Mouse (Mus musculus) kidney, embryonic 16.5 days (tissue): ENCODE results near the gene Hcn2. TPM values are rescaled to one million over a fixed set of nuclear protein-coding genes. Genes with fewer than 3 reads are reported as not detected.

Experiments
- ATAC-seq: fragments of 200-750 bp; cut with Nextera tagmentation; 2 replicates; pipeline ENCODE4 v1.8.0; 2017; ENCODE audit warnings: moderate TSS enrichment; ENCODE audit not compliant: low FRiP score, low TSS enrichment
- H3K27ac ChIP-seq: fragments of 300-500 bp; sonication (generic); 2 replicates; pipeline ENCODE4 v1.5.1; 2014; ENCODE audit warnings: low read length
- H3K27me3 ChIP-seq: fragments of 300-500 bp; sonication (generic); 2 replicates; pipeline ENCODE4 v1.6.1; 2014; ENCODE audit warnings: low read length, control low read depth, mixed read lengths; ENCODE audit not compliant: insufficient read depth
- H3K36me3 ChIP-seq: fragments of 300-500 bp; sonication (generic); 2 replicates; pipeline ENCODE4 v1.6.1; 2014; ENCODE audit warnings: low read length, control low read depth, mixed read lengths; ENCODE audit not compliant: insufficient read depth
- H3K4me1 ChIP-seq: fragments of 300-500 bp; sonication (generic); 2 replicates; pipeline ENCODE4 v1.6.1; 2014; ENCODE audit warnings: low read length, control low read depth, mixed read lengths; ENCODE audit not compliant: insufficient read depth
- H3K4me2 ChIP-seq: fragments of 300-500 bp; sonication (generic); replicated peaks from 2 replicates; pipeline ENCODE4 v1.6.1; 2014; ENCODE audit warnings: low read depth, low read length
- H3K4me3 ChIP-seq: fragments of 300-500 bp; sonication (generic); 2 replicates; pipeline ENCODE4 v1.5.1; 2014; ENCODE audit warnings: mild to moderate bottlenecking, low read length
- H3K9ac ChIP-seq: fragments of 300-500 bp; sonication (generic); replicated peaks from 2 replicates; pipeline ENCODE4 v1.6.1; 2014; ENCODE audit warnings: low read length
- H3K9me3 ChIP-seq: fragments of 300-500 bp; sonication (generic); 2 replicates; pipeline ENCODE4 v1.6.1; 2016; ENCODE audit warnings: low read length, control low read depth
- WGBS: fragments of 180-500 bp; shearing (Covaris S2); extraction: QIAGEN DNeasy Blood & Tissue Kit; methylation state at CpG from one replicate; pipeline ENCODE4 v1.1.7; 2014; 5-methylcytosine and 5-hydroxymethylcytosine counted together
- polyA plus RNA-seq: library from polyadenylated mRNA; unstranded; fragments of >200 nt; fragmentation: Nextera tagmentation; extraction: Ambion mirVana; gene quantifications from 2 replicates; pipeline ENCODE4 v1.2.1, GENCODE M21; 2015

The Hcn2 gene
- 0.05 and 0.12 TPM in 2 replicates for polyA plus RNA-seq

- 1% methylated on average over 67 of the region's 91 CpGs for WGBS
- Histone ChIP-seq H3K9ac (peak within 1 kb of the TSS; percentile 38), H3K4me2 (peak within 1 kb of the TSS; percentile 99), H3K36me3 (peaks cover 8% of the 10 kb centered on the region), H3K27ac (no peak within 1 kb of the TSS), H3K27me3 (peaks cover 49% of the 10 kb centered on the region), H3K4me1 (peaks cover 13% of the 10 kb centered on the region), H3K4me3 (peak within 1 kb of the TSS; percentile 62), H3K9me3 (no peaks in the 10 kb centered on the region)
- peak; percentile 47 for ATAC-seq
These were observed at the start of gene Hcn2 for GRCm38 (mm10) chr10:79716254-79716987. Hcn2 (plus strand) TSS chr10:79716634.

GRCm38 (mm10) chr10:79668076-79668475, 48.4 kb upstream of the Hcn2 start:
- 85% methylated on average over 5 of the region's 5 CpGs for WGBS

GRCm38 (mm10) chr10:79668771-79669575, 47.5 kb upstream of the Hcn2 start, which contains the start of gene Tpgs1:
Tpgs1 (plus strand) TSS chr10:79669369.
- WGBS = under 1% methylated on average over 42 of the region's 45 CpGs
- ATAC-seq = peak; percentile 59

More at GRCm38 (mm10) chr10:79668076-79668475, 48.4 kb upstream of the Hcn2 start:
- no peak overlapping the region for H3K4me2 ChIP-seq
- peaks cover 1% of the 10 kb centered on the region; the same call in 1 of the 2 replicates for H3K36me3 ChIP-seq
- H3K27me3 ChIP-seq = no peaks in the 10 kb centered on the region
- no peak overlapping the region for H3K4me3 ChIP-seq
- no peak for ATAC-seq
- peaks cover 29% of the 10 kb centered on the region for H3K4me1 ChIP-seq
- no peak overlapping the region for H3K9ac ChIP-seq
- H3K27ac ChIP-seq = no peak overlapping the region
- H3K9me3 ChIP-seq = no peaks in the 10 kb centered on the region

GRCm38 (mm10) chr10:79669576-79670057, 46.8 kb upstream of the Hcn2 start:
- peak overlapping the region; percentile 92 for H3K4me2 ChIP-seq
- WGBS = under 1% methylated on average over 47 of the region's 47 CpGs
- H3K4me3 ChIP-seq = peak overlapping the region; percentile 95
- peaks cover 22% of the 10 kb centered on the region for H3K4me1 ChIP-seq
- H3K27me3 ChIP-seq = no peaks in the 10 kb centered on the region
- peak overlapping the region; percentile 95 for H3K27ac ChIP-seq
- no peaks in the 10 kb centered on the region for H3K9me3 ChIP-seq
- peak; percentile 54 for ATAC-seq
- peaks cover 8% of the 10 kb centered on the region for H3K36me3 ChIP-seq
- peak overlapping the region; percentile 94 for H3K9ac ChIP-seq

More at GRCm38 (mm10) chr10:79668771-79669575, 47.5 kb upstream of the Hcn2 start, which contains the start of gene Tpgs1:
- Histone ChIP-seq H3K9me3 (no peaks in the 10 kb centered on the region), H3K4me2 (peak within 1 kb of the TSS; percentile 92), H3K36me3 (peaks cover 4% of the 10 kb centered on the region; the same call in 1 of the 2 replicates), H3K4me1 (peaks cover 27% of the 10 kb centered on the region), H3K9ac (peak within 1 kb of the TSS; percentile 94), H3K27me3 (no peaks in the 10 kb centered on the region), H3K4me3 (peak within 1 kb of the TSS; percentile 95), H3K27ac (peak within 1 kb of the TSS; percentile 95)

- Histone ChIP-seq H3K36me3 (peaks cover 12% of the 10 kb centered on the region), H3K9me3 (no peaks in the 10 kb centered on the region), H3K27me3 (no peaks in the 10 kb centered on the region), H3K9ac (peak overlapping the region; percentile 94), H3K4me1 (peaks cover 22% of the 10 kb centered on the region), H3K4me3 (peak overlapping the region; percentile 95), H3K4me2 (peak overlapping the region; percentile 92), H3K27ac (peak overlapping the region; percentile 95)
- ATAC-seq = peak; percentile 22
- WGBS = 22% methylated on average over 15 of the region's 15 CpGs
These were observed 46.2 kb upstream of the Hcn2 start for GRCm38 (mm10) chr10:79670071-79670888.

- Histone ChIP-seq H3K27ac (peak overlapping the region; percentile 95), H3K4me1 (peaks cover 22% of the 10 kb centered on the region), H3K9ac (peak overlapping the region; percentile 25; the same call in 1 of the 2 replicates), H3K4me3 (peak overlapping the region; percentile 95), H3K36me3 (peaks cover 18% of the 10 kb centered on the region), H3K27me3 (no peaks in the 10 kb centered on the region), H3K9me3 (no peaks in the 10 kb centered on the region), H3K4me2 (peak overlapping the region; percentile 92)
- ATAC-seq = peak; percentile 24
- 15% methylated on average over 6 of the region's 6 CpGs for WGBS
These were observed 44.9 kb upstream of the Hcn2 start for GRCm38 (mm10) chr10:79671396-79672087.

GRCm38 (mm10) chr10:79672088-79672455, 44.4 kb upstream of the Hcn2 start:
- Histone ChIP-seq H3K36me3 (peaks cover 18% of the 10 kb centered on the region), H3K27me3 (no peaks in the 10 kb centered on the region), H3K27ac (peak overlapping the region; percentile 95), H3K4me2 (0 out of 2 replicates have a peak overlapping the region, but pooled peaks have one; percentile 92), H3K4me1 (peaks cover 22% of the 10 kb centered on the region), H3K9me3 (no peaks in the 10 kb centered on the region), H3K4me3 (no peak overlapping the region; the same call in 1 of the 2 replicates), H3K9ac (0 out of 2 replicates have a peak overlapping the region, but pooled peaks have one; percentile 25)
- ATAC-seq = no peak
- WGBS = 46% methylated on average over 3 of the region's 3 CpGs

- Histone ChIP-seq H3K27me3 (no peaks in the 10 kb centered on the region), H3K27ac (no peak overlapping the region), H3K4me2 (no peak overlapping the region), H3K9me3 (no peaks in the 10 kb centered on the region), H3K4me3 (no peak overlapping the region), H3K36me3 (peaks cover 18% of the 10 kb centered on the region), H3K9ac (no peak overlapping the region), H3K4me1 (peaks cover 22% of the 10 kb centered on the region)
- 79% methylated on average over 3 of the region's 3 CpGs for whole genome bisulfite sequencing
- ATAC-seq = no peak
These were observed 43.4 kb upstream of the Hcn2 start for GRCm38 (mm10) chr10:79673054-79673453.
